Comparison of ENCODE assay signal across 30 mouse cellular contexts in the genomic region with DNA sequence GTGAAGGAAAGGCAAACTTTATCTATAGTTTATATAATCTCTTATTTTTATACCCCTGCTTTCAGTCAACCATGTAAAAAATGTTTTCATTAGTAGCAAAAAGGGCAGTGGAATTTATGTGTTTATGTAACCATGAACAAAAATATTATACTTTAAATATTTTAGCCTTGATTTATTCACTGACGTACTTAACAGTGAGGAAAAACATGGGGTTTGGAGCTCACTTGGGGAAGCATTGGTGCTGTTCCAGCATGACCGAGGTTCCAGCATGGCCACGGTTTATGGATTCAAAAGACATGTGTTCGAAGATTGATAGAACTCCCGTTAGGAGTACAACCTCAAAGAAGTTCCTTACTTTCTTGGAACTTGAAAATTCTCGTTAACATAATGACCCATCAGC. TPM values are rescaled to one million over a fixed set of nuclear protein-coding genes. Genes with fewer than 3 reads are reported as not detected.
DNase-seq lines count a peak whose midpoint lies in the region; ATAC-seq and TF ChIP-seq lines count a peak whose summit lies in the region.
"Had no signal": no experiment of that assay in that cellular context is flagged by ENCODE, and none has a peak within 500 bp of the region (broad histone marks: within the 10 kb centered on the region; RNA-seq: fewer than 3 reads in every experiment).

No protein-coding gene starts in this region.

- TF ChIP-seq CTCF in kidney, postnatal 0 days (IDR thresholded peaks at IDR 0.05; ENCODE audit: low read depth) = no peak

- WGBS in kidney, postnatal 0 days = 60% methylated on average over 6 of the region's 6 CpGs
- WGBS in lung, embryonic 15.5 days = 45% methylated on average over 6 of the region's 6 CpGs
- WGBS in stomach, embryonic 14.5 days = 48% methylated on average over 6 of the region's 6 CpGs

- H3K36me3 ChIP-seq in kidney, postnatal 0 days (ENCODE audit: insufficient read depth, low read length) = no peaks in the 10 kb centered on the region
- no peaks in the 10 kb centered on the region for H3K36me3 ChIP-seq in lung, embryonic 15.5 days
- H3K36me3 ChIP-seq in stomach, embryonic 14.5 days (ENCODE audit: control insufficient read depth, insufficient read depth, low read length) = no peaks in the 10 kb centered on the region
- H3K36me3 ChIP-seq: embryonic facial prominence, embryonic 13.5 days; forebrain, embryonic 12.5 days; heart, embryonic 13.5 days; limb, embryonic 10.5 days; limb, embryonic 15.5 days; liver, embryonic 13.5 days; midbrain, embryonic 10.5 days; neural tube, embryonic 12.5 days had no signal

- H3K4me3 ChIP-seq in kidney, postnatal 0 days (replicated peaks; ENCODE audit: low read depth, low read length) = no peak overlapping the region
- no peak overlapping the region for H3K4me3 ChIP-seq in lung, embryonic 15.5 days
- no peak overlapping the region for H3K4me3 ChIP-seq in stomach, embryonic 14.5 days (ENCODE audit: low read depth, low read length)
- H3K4me3 ChIP-seq: embryonic facial prominence, embryonic 13.5 days; forebrain, embryonic 12.5 days; heart, embryonic 13.5 days; limb, embryonic 10.5 days; limb, embryonic 15.5 days; liver, embryonic 13.5 days; midbrain, embryonic 10.5 days; myocyte; neural tube, embryonic 12.5 days had no signal

- H3K9ac ChIP-seq in kidney, postnatal 0 days (ENCODE audit: low read depth, low read length) = no peak overlapping the region
- H3K9ac ChIP-seq in lung, embryonic 15.5 days = no peak overlapping the region
- H3K9ac ChIP-seq in stomach, embryonic 14.5 days (replicated peaks; ENCODE audit: low read depth, low read length) = no peak overlapping the region
- H3K9ac ChIP-seq: embryonic facial prominence, embryonic 13.5 days; forebrain, embryonic 12.5 days; heart, embryonic 13.5 days; hindbrain, embryonic 14.5 days; limb, embryonic 15.5 days; liver, embryonic 13.5 days; neural tube, embryonic 12.5 days had no signal

- DNase-seq in kidney, postnatal 0 days (ENCODE audit: low spot score) = peak; percentile 81
- DNase-seq in kidney, postnatal 36 days = no peak
- no peak for DNase-seq in lung, postnatal 4 days
- peak; percentile 40 for DNase-seq in fibroblast of lung, adult 2 months (ENCODE audit: low read depth)
- DNase-seq in urinary bladder, postnatal 14 days (ENCODE audit: low spot score) = no peak
- DNase-seq: adrenal gland, adult 2 months; cerebellum, adult 11 months; cerebellum, adult 9-10 months; embryo, embryonic 11 days; gastrocnemius, postnatal 10 days; layer of hippocampus, adult 9-11 months; liver, embryonic 13.5 days; lung, adult 18-20 months; right cerebral cortex, adult 18-20 months; spleen, adult 18-20 months; thymus, adult 18-20 months; thymus, postnatal 25 days had no signal

- no peak overlapping the region for H3K27ac ChIP-seq in kidney, postnatal 0 days
- peak overlapping the region; percentile 50 for H3K27ac ChIP-seq in lung, embryonic 15.5 days
- peak overlapping the region; percentile 85 for H3K27ac ChIP-seq in stomach, embryonic 14.5 days (ENCODE audit: low read length)
- H3K27ac ChIP-seq: embryonic facial prominence, embryonic 13.5 days; forebrain, embryonic 12.5 days; heart, embryonic 13.5 days; hindbrain, embryonic 14.5 days; limb, embryonic 10.5 days; limb, embryonic 15.5 days; liver, embryonic 13.5 days; midbrain, embryonic 10.5 days; neural tube, embryonic 12.5 days had no signal

- no peaks in the 10 kb centered on the region for H3K4me1 ChIP-seq in kidney, postnatal 0 days (replicated peaks; ENCODE audit: insufficient read depth, low read length)
- peaks cover 10% of the 10 kb centered on the region for H3K4me1 ChIP-seq in lung, embryonic 15.5 days
- H3K4me1 ChIP-seq in stomach, embryonic 14.5 days (ENCODE audit: control insufficient read depth, insufficient read depth, low read length) = peaks cover 25% of the 10 kb centered on the region; the same call in 1 of the 2 replicates
- H3K4me1 ChIP-seq: embryonic facial prominence, embryonic 13.5 days; limb, embryonic 15.5 days; liver, embryonic 13.5 days had no signal

- no peak for ATAC-seq in kidney, postnatal 0 days (replicated peaks; ENCODE audit: low FRiP score, low read depth)
- peak; percentile 47; the same call in 1 of the 2 replicates for ATAC-seq in lung, embryonic 15.5 days (ENCODE audit: borderline replicate concordance, extremely low read depth, low FRiP score, low TSS enrichment)
- ATAC-seq in stomach, embryonic 14.5 days (ENCODE audit: insufficient number of reproducible peaks, insufficient read depth, low FRiP score, low read depth) = peak; percentile 53; the same call in 1 of the 2 replicates
- ATAC-seq: CD4-positive, CD25-positive, alpha-beta regulatory T cell, adult 4 months had no signal

- H3K4me2 ChIP-seq in kidney, postnatal 0 days (ENCODE audit: low read length) = no peak overlapping the region
- no peak overlapping the region for H3K4me2 ChIP-seq in lung, embryonic 15.5 days
- no peak overlapping the region for H3K4me2 ChIP-seq in stomach, embryonic 14.5 days (replicated peaks; ENCODE audit: low read depth, low read length)
- H3K4me2 ChIP-seq: embryonic facial prominence, embryonic 13.5 days; forebrain, embryonic 12.5 days; heart, embryonic 13.5 days; hindbrain, embryonic 14.5 days; limb, embryonic 15.5 days; liver, embryonic 13.5 days; neural tube, embryonic 12.5 days had no signal

- no peaks in the 10 kb centered on the region for H3K27me3 ChIP-seq in kidney, postnatal 0 days (ENCODE audit: insufficient read depth, low read length)
- no peaks in the 10 kb centered on the region for H3K27me3 ChIP-seq in lung, embryonic 15.5 days
- no peaks in the 10 kb centered on the region for H3K27me3 ChIP-seq in stomach, embryonic 14.5 days (ENCODE audit: control insufficient read depth, insufficient read depth, low read length)
- H3K27me3 ChIP-seq: embryonic facial prominence, embryonic 13.5 days; forebrain, embryonic 12.5 days; heart, embryonic 13.5 days; limb, embryonic 15.5 days; liver, embryonic 13.5 days had no signal

- H3K9me3 ChIP-seq in kidney, postnatal 0 days (replicated peaks; ENCODE audit: low read length) = no peaks in the 10 kb centered on the region
- no peaks in the 10 kb centered on the region for H3K9me3 ChIP-seq in lung, embryonic 15.5 days
- no peaks in the 10 kb centered on the region for H3K9me3 ChIP-seq in stomach, embryonic 14.5 days (ENCODE audit: control insufficient read depth, low read depth, low read length)
- H3K9me3 ChIP-seq: embryonic facial prominence, embryonic 13.5 days; forebrain, embryonic 12.5 days; heart, embryonic 13.5 days; limb, embryonic 10.5 days; limb, embryonic 15.5 days; liver, embryonic 13.5 days; midbrain, embryonic 10.5 days; neural tube, embryonic 12.5 days had no signal

RNA-seq across cellular contexts. Expression of gene Higd1a, which starts 10.1 kb away (rescaled TPM):
- polyA plus RNA-seq in kidney, postnatal 0 days (2015; fragmentation: Nextera tagmentation; extraction: Ambion mirVana) = 148 and 151 TPM in 2 replicates
- polyA plus RNA-seq in lung, embryonic 15.5 days (2015; fragmentation: Nextera tagmentation; extraction: Ambion mirVana) = 155 and 175 TPM in 2 replicates
- 289 and 309 TPM in 2 replicates for polyA plus RNA-seq in stomach, embryonic 14.5 days (2014; fragmentation: Nextera tagmentation; extraction: Ambion mirVana)

RNA-seq across cellular contexts. Expression of gene Ccdc13, which starts 29.0 kb away (rescaled TPM):
- 0.23 and 0.25 TPM in 2 replicates for polyA plus RNA-seq in kidney, postnatal 0 days (2015; fragmentation: Nextera tagmentation; extraction: Ambion mirVana)
- 1.2 TPM in 2 replicates for polyA plus RNA-seq in lung, embryonic 15.5 days (2015; fragmentation: Nextera tagmentation; extraction: Ambion mirVana)
- polyA plus RNA-seq in stomach, embryonic 14.5 days (2014; fragmentation: Nextera tagmentation; extraction: Ambion mirVana) = 1.4 TPM in 2 replicates
- polyA plus RNA-seq: CD4-positive, CD25-positive, alpha-beta regulatory T cell, adult 4 months; heart, embryonic 13.5 days; liver, embryonic 13.5 days had no signal

RNA-seq across cellular contexts. Expression of gene Ackr2, which starts 29.9 kb away (rescaled TPM):
- 0.79 and 0.97 TPM in 2 replicates for polyA plus RNA-seq in kidney, postnatal 0 days (2015; fragmentation: Nextera tagmentation; extraction: Ambion mirVana)
- 1.1 and 1.3 TPM in 2 replicates for polyA plus RNA-seq in lung, embryonic 15.5 days (2015; fragmentation: Nextera tagmentation; extraction: Ambion mirVana)
- polyA plus RNA-seq in stomach, embryonic 14.5 days (2014; fragmentation: Nextera tagmentation; extraction: Ambion mirVana) = 0.25 and 0.32 TPM in 2 replicates
- polyA plus RNA-seq: CD4-positive, CD25-positive, alpha-beta regulatory T cell, adult 4 months; embryonic facial prominence, embryonic 13.5 days had no signal

RNA-seq across cellular contexts. Expression of gene Cyp8b1, which starts 47.9 kb away (rescaled TPM):
- not detected in 2 replicates for polyA plus RNA-seq in kidney, postnatal 0 days (2015; fragmentation: Nextera tagmentation; extraction: Ambion mirVana)
- polyA plus RNA-seq in lung, embryonic 15.5 days (2015; fragmentation: Nextera tagmentation; extraction: Ambion mirVana) = not detected in 2 replicates
- not detected in 2 replicates for polyA plus RNA-seq in stomach, embryonic 14.5 days (2014; fragmentation: Nextera tagmentation; extraction: Ambion mirVana)
- polyA plus RNA-seq: CD4-positive, CD25-positive, alpha-beta regulatory T cell, adult 4 months; embryonic facial prominence, embryonic 13.5 days; forebrain, embryonic 12.5 days; heart, embryonic 13.5 days; hindbrain, embryonic 14.5 days; limb, embryonic 10.5 days; limb, embryonic 15.5 days; midbrain, embryonic 10.5 days; midbrain, postnatal 0 days; myocyte; neural tube, embryonic 12.5 days had no signal

Comparison
In these comparisons a context has a peak if more than half of its experiments do, and no peak if none do; other contexts are left out.
1. DNase-seq: peak in kidney, postnatal 0 days (single experiment) and fibroblast of lung, adult 2 months (single experiment); none in kidney, postnatal 36 days (0 of 2), lung, postnatal 4 days (0 of 2) and urinary bladder, postnatal 14 days (single experiment).